Mouse (Mus musculus) kidney, embryonic 16.5 days (tissue): ENCODE results near the gene Reg4. TPM values are rescaled to one million over a fixed set of nuclear protein-coding genes. Genes with fewer than 3 reads are reported as not detected.

Experiments used
- ATAC-seq: fragments of 200-750 bp; cut with Nextera tagmentation; 2 replicates; pipeline ENCODE4 v1.8.0; 2017; ENCODE audit warnings: moderate TSS enrichment; ENCODE audit not compliant: low FRiP score, low TSS enrichment
- H3K27ac ChIP-seq: fragments of 300-500 bp; sonication (generic); 2 replicates; pipeline ENCODE4 v1.5.1; 2014; ENCODE audit warnings: low read length
- H3K27me3 ChIP-seq: fragments of 300-500 bp; sonication (generic); 2 replicates; pipeline ENCODE4 v1.6.1; 2014; ENCODE audit warnings: low read length, control low read depth, mixed read lengths; ENCODE audit not compliant: insufficient read depth
- H3K36me3 ChIP-seq: fragments of 300-500 bp; sonication (generic); 2 replicates; pipeline ENCODE4 v1.6.1; 2014; ENCODE audit warnings: low read length, control low read depth, mixed read lengths; ENCODE audit not compliant: insufficient read depth
- H3K4me1 ChIP-seq: fragments of 300-500 bp; sonication (generic); 2 replicates; pipeline ENCODE4 v1.6.1; 2014; ENCODE audit warnings: low read length, control low read depth, mixed read lengths; ENCODE audit not compliant: insufficient read depth
- H3K4me2 ChIP-seq: fragments of 300-500 bp; sonication (generic); replicated peaks from 2 replicates; pipeline ENCODE4 v1.6.1; 2014; ENCODE audit warnings: low read depth, low read length
- H3K4me3 ChIP-seq: fragments of 300-500 bp; sonication (generic); 2 replicates; pipeline ENCODE4 v1.5.1; 2014; ENCODE audit warnings: mild to moderate bottlenecking, low read length
- H3K9ac ChIP-seq: fragments of 300-500 bp; sonication (generic); replicated peaks from 2 replicates; pipeline ENCODE4 v1.6.1; 2014; ENCODE audit warnings: low read length
- H3K9me3 ChIP-seq: fragments of 300-500 bp; sonication (generic); 2 replicates; pipeline ENCODE4 v1.6.1; 2016; ENCODE audit warnings: low read length, control low read depth
- WGBS: fragments of 180-500 bp; shearing (Covaris S2); extraction: QIAGEN DNeasy Blood & Tissue Kit; methylation state at CpG from one replicate; pipeline ENCODE4 v1.1.7; 2014; 5-methylcytosine and 5-hydroxymethylcytosine counted together
- polyA plus RNA-seq: library from polyadenylated mRNA; unstranded; fragments of >200 nt; fragmentation: Nextera tagmentation; extraction: Ambion mirVana; gene quantifications from 2 replicates; pipeline ENCODE4 v1.2.1, GENCODE M21; 2015

The Reg4 gene
- polyA plus RNA-seq, 1 experiment from 2014 or later, result 0.67 TPM

GRCm38 (mm10) chr3:98249833-98250448 is 28.0 kb downstream of the Reg4 start:
- Histone ChIP-seq H3K4me3 (no peak overlapping the region), H3K4me1 (peaks cover 5% of the 10 kb centered on the region; the same call in 1 of the 2 replicates), H3K27me3 (no peaks in the 10 kb centered on the region), H3K4me2 (no peak overlapping the region), H3K9ac (no peak overlapping the region), H3K36me3 (no peaks in the 10 kb centered on the region), H3K9me3 (peaks cover 7% of the 10 kb centered on the region; the same call in 1 of the 2 replicates), H3K27ac (no peak overlapping the region)
- ATAC-seq, result no peak
- WGBS, result 75% methylated on average over 11 of the region's 11 CpGs

GRCm38 (mm10) chr3:98254059-98254458 is 32.1 kb downstream of the Reg4 start:
- Histone ChIP-seq H3K36me3 (no peaks in the 10 kb centered on the region), H3K4me3 (no peak overlapping the region), H3K4me2 (no peak overlapping the region), H3K27me3 (no peaks in the 10 kb centered on the region), H3K9me3 (peaks cover 7% of the 10 kb centered on the region; the same call in 1 of the 2 replicates), H3K27ac (0 out of 2 replicates have a peak overlapping the region, but pooled peaks have one; percentile 24), H3K9ac (no peak overlapping the region), H3K4me1 (no peaks in the 10 kb centered on the region; the same call in 1 of the 2 replicates)
- ATAC-seq, result no peak
- 98% methylated on average over 2 of the region's 3 CpGs for WGBS

GRCm38 (mm10) chr3:98254656-98255583 is 33.0 kb downstream of the Reg4 start:
- H3K27me3 ChIP-seq, result no peaks in the 10 kb centered on the region
- H3K9ac ChIP-seq, result no peak overlapping the region
- peaks cover 5% of the 10 kb centered on the region; the same call in 1 of the 2 replicates for H3K4me1 ChIP-seq
- peaks cover 7% of the 10 kb centered on the region; the same call in 1 of the 2 replicates for H3K9me3 ChIP-seq
- no peak overlapping the region for H3K4me2 ChIP-seq
- no peaks in the 10 kb centered on the region for H3K36me3 ChIP-seq
- H3K4me3 ChIP-seq, result no peak overlapping the region
- 89% methylated on average over 8 of the region's 8 CpGs for WGBS
- no peak overlapping the region for H3K27ac ChIP-seq
- no peak for ATAC-seq

- peaks cover 5% of the 10 kb centered on the region; the same call in 1 of the 2 replicates for H3K4me1 ChIP-seq
- no peak overlapping the region for H3K9ac ChIP-seq
- no peaks in the 10 kb centered on the region for H3K36me3 ChIP-seq
- H3K4me3 ChIP-seq, result no peak overlapping the region
- no peak for ATAC-seq
- H3K9me3 ChIP-seq, result no peaks in the 10 kb centered on the region
- H3K27ac ChIP-seq, result no peak overlapping the region
- H3K4me2 ChIP-seq, result no peak overlapping the region
- no peaks in the 10 kb centered on the region for H3K27me3 ChIP-seq
- WGBS, result 84% methylated on average over 4 of the region's 4 CpGs
Measured at GRCm38 (mm10) chr3:98258723-98259122, 36.8 kb downstream of the Reg4 start.

GRCm38 (mm10) chr3:98259271-98259751 is 37.4 kb downstream of the Reg4 start:
- peak overlapping the region; percentile 63; the same call in 1 of the 2 replicates for H3K27ac ChIP-seq
- no peak overlapping the region for H3K4me3 ChIP-seq

GRCm38 (mm10) chr3:98260534-98260933 is 38.6 kb downstream of the Reg4 start:
- H3K36me3 ChIP-seq, result no peaks in the 10 kb centered on the region
- H3K4me1 ChIP-seq, result peaks cover 5% of the 10 kb centered on the region; the same call in 1 of the 2 replicates
- H3K27me3 ChIP-seq, result no peaks in the 10 kb centered on the region
- no peaks in the 10 kb centered on the region for H3K9me3 ChIP-seq
- 80% methylated on average over 3 of the region's 3 CpGs for WGBS
- H3K4me2 ChIP-seq, result no peak overlapping the region
- no peak overlapping the region for H3K27ac ChIP-seq
- no peak overlapping the region for H3K4me3 ChIP-seq
- no peak overlapping the region for H3K9ac ChIP-seq
- ATAC-seq, result no peak

More at GRCm38 (mm10) chr3:98259271-98259751, 37.4 kb downstream of the Reg4 start:
- WGBS, result 78% methylated on average over 5 of the region's 5 CpGs
- no peaks in the 10 kb centered on the region for H3K27me3 ChIP-seq
- no peak overlapping the region for H3K9ac ChIP-seq
- H3K4me1 ChIP-seq, result peaks cover 5% of the 10 kb centered on the region; the same call in 1 of the 2 replicates
- ATAC-seq, result no peak
- no peaks in the 10 kb centered on the region for H3K36me3 ChIP-seq
- no peak overlapping the region for H3K4me2 ChIP-seq
- H3K9me3 ChIP-seq, result no peaks in the 10 kb centered on the region

- Histone ChIP-seq H3K27ac (no peak overlapping the region), H3K4me2 (no peak overlapping the region), H3K27me3 (no peaks in the 10 kb centered on the region), H3K9me3 (no peaks in the 10 kb centered on the region), H3K9ac (no peak overlapping the region), H3K4me1 (peaks cover 6% of the 10 kb centered on the region; the same call in 1 of the 2 replicates), H3K4me3 (no peak overlapping the region), H3K36me3 (no peaks in the 10 kb centered on the region)
- 95% methylated on average over 4 of the region's 4 CpGs for WGBS
- no peak for ATAC-seq
Measured at GRCm38 (mm10) chr3:98261415-98261814, 39.5 kb downstream of the Reg4 start.

- WGBS, result 93% methylated on average over 2 of the region's 2 CpGs
- ATAC-seq, result no peak
Measured at GRCm38 (mm10) chr3:98262133-98262532, 40.2 kb downstream of the Reg4 start.

GRCm38 (mm10) chr3:98267249-98267651 is 45.3 kb downstream of the Reg4 start:
- Histone ChIP-seq H3K27me3 (no peaks in the 10 kb centered on the region), H3K36me3 (no peaks in the 10 kb centered on the region), H3K9me3 (no peaks in the 10 kb centered on the region), H3K9ac (no peak overlapping the region), H3K4me1 (peaks cover 14% of the 10 kb centered on the region; the same call in 1 of the 2 replicates), H3K4me3 (no peak overlapping the region), H3K27ac (peak overlapping the region; percentile 80), H3K4me2 (no peak overlapping the region)
- WGBS, result 15% methylated on average over 6 of the region's 6 CpGs
- peak; percentile 78 for ATAC-seq

More at GRCm38 (mm10) chr3:98262133-98262532, 40.2 kb downstream of the Reg4 start:
- Histone ChIP-seq H3K36me3 (no peaks in the 10 kb centered on the region), H3K4me1 (peaks cover 11% of the 10 kb centered on the region; the same call in 1 of the 2 replicates), H3K4me3 (no peak overlapping the region), H3K9ac (no peak overlapping the region), H3K27ac (no peak overlapping the region), H3K9me3 (no peaks in the 10 kb centered on the region), H3K27me3 (no peaks in the 10 kb centered on the region), H3K4me2 (no peak overlapping the region)
